1 mouse cellular context compared by ENCODE assay signal in the genomic region with DNA sequence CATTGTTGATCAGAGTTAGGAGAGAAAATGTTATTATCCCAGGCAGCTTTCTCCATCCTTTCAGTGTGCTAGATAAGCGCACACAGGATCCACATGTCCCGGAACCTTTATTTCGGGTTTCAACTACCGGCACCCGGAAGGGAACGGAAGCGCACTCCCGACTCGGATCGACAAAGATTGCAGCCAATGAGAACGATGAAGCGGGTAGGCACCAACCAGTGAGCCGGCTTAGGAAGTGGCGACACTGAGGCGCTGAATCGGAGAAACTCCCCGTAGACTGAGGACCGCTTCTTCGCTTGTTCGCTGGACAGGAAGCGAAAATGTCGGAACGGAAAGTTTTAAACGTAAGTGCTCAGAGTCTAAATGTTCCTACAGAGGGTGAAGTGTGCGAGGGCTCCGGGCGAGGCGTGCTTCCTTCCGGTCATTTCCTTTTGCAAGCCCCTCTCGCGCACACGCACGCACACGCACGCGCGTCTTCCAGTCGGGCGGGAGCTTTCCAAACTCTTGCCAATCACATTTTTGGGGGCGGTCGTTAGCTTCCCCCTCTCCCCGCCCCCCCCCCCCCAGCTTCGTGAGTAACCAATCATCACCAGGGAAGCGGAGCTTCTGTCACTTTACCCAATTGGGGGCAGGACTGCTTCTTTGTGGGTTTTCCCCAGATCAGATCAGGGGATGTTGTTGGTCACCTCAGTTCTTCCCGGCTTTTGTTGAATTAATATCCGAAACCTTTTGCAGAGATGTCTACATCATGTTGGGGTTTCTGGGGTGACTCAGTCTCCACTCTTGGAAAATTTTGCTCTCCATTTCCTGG.
TF ChIP-seq lines count a peak whose summit lies in the region.

Yju2 (plus strand) TSS at position 182 of the 811 bp plus-strand sequence.

TF ChIP-seq in CH12.LX, 34 proteins besides CTCF, POLR2A, EP300 and RAD21 (continued from another document):
- TF ChIP-seq E2F4 (IDR thresholded peaks at IDR 0.05; ENCODE audit: insufficient replicate concordance, low read depth, low read length) (0 out of 2 replicates have a peak, but pooled peaks have one; percentile 70), RCOR1 (conservative IDR thresholded peaks at IDR 0.05; ENCODE audit: low read depth, low read length) (no peak; the same call in 1 of the 2 replicates), SMC3 (IDR thresholded peaks at IDR 0.05; ENCODE audit: low read depth, low read length) (no peak), PAX5 (IDR thresholded peaks at IDR 0.05; ENCODE audit: low read length) (no peak), BHLHE40 (IDR thresholded peaks at IDR 0.05; ENCODE audit: low read depth, low read length) (peak; percentile 69), USF2 (conservative IDR thresholded peaks at IDR 0.05; ENCODE audit: low read depth, low read length) (no peak), HCFC1 (IDR thresholded peaks at IDR 0.05; ENCODE audit: low read depth, low read length) (peak; percentile 94), ZC3H11A (IDR thresholded peaks at IDR 0.05; ENCODE audit: low read depth, low read length) (no peak), UBTF (IDR thresholded peaks at IDR 0.05; ENCODE audit: low read depth, low read length) (no peak), JUND (conservative IDR thresholded peaks at IDR 0.05; ENCODE audit: low read depth, low read length) (peak; percentile 50), TBP (conservative IDR thresholded peaks at IDR 0.05; ENCODE audit: low read depth, low read length) (peak; percentile 84), MEF2A (IDR thresholded peaks at IDR 0.05; ENCODE audit: borderline replicate concordance, low read depth, low read length) (peak; percentile 54; the same call in 1 of the 2 replicates), MXI1 (IDR thresholded peaks at IDR 0.05; ENCODE audit: low read depth, low read length) (peak; percentile 85), SIN3A (IDR thresholded peaks at IDR 0.05; ENCODE audit: low read length) (peak; percentile 87), ZKSCAN1 (IDR thresholded peaks at IDR 0.05; ENCODE audit: borderline replicate concordance, low read depth, low read length) (no peak), IRF4 (IDR thresholded peaks at IDR 0.05; ENCODE audit: low read depth, low read length) (peak; percentile 82), POLR2AphosphoS2 (IDR thresholded peaks at IDR 0.05; ENCODE audit: low read depth, low read length) (no peak; the same call in 1 of the 2 replicates), ZNF384 (IDR thresholded peaks at IDR 0.05; ENCODE audit: low read depth, low read length) (0 out of 2 replicates have a peak, but pooled peaks have one; percentile 34), MAZ (IDR thresholded peaks at IDR 0.05; ENCODE audit: low read depth, low read length) (no peak), NELFE (IDR thresholded peaks at IDR 0.05; ENCODE audit: low read depth, low read length) (peak; percentile 55), ETS1 (conservative IDR thresholded peaks at IDR 0.05; ENCODE audit: low read depth, low read length) (no peak; the same call in 1 of the 2 replicates), ZMIZ1 (IDR thresholded peaks at IDR 0.05; ENCODE audit: low read depth, low read length) (peak; percentile 79)
TF ChIP-seq in CH12.LX: peak in this region for 22.
